Mouse (Mus musculus): ENCODE measurements around the gene Rnf113a2. TPM values are rescaled to one million over a fixed set of nuclear protein-coding genes. Genes with fewer than 3 reads are reported as not detected.

Gene Rnf113a2
- 17.9 and 19.3 TPM in 2 replicates for total RNA-seq (2021)
- long read RNA-seq, transcript Rnf113a2-201 (1 exons, 1,383 nt) = major isoform, 16 of 16 reads
- long read RNA-seq, partial matches to known transcripts = 0 of 16 reads
- long read RNA-seq, other reads (novel, unspliced or antisense) = 0 of 16 reads

GRCm38 (mm10) chr12:84416834-84417604, at the start of gene Rnf113a2:
Rnf113a2 (plus strand) TSS chr12:84417196.
- peak; percentile 84 for DNase-seq

DNA sequence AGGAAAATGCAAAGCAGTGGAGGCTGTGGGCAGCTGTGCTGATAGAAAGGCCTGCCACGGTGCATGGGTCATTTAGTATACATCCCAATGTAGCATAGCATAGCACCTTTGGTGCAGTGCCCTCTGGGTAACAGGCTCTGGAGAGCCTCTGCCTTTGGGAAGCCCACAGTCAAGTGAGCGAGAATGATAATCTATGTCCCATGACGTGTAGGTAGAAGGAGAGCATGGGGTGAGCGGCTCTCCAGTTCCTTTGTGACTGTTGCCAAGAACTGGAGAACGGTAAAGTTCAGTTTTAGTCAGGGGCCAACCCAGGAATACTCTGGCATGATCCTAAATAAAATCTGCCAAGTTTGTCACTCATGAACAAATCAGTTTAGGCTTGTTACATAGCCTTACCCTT, 45.3 kb upstream of the Rnf113a2 start:
- DNase-seq = no peak

GRCm38 (mm10) chr12:84373831-84374481, 43.0 kb upstream of the Rnf113a2 start:
- no peak for DNase-seq

GRCm38 (mm10) chr12:84382369-84382768, 34.6 kb upstream of the Rnf113a2 start:
- DNase-seq = no peak

DNA sequence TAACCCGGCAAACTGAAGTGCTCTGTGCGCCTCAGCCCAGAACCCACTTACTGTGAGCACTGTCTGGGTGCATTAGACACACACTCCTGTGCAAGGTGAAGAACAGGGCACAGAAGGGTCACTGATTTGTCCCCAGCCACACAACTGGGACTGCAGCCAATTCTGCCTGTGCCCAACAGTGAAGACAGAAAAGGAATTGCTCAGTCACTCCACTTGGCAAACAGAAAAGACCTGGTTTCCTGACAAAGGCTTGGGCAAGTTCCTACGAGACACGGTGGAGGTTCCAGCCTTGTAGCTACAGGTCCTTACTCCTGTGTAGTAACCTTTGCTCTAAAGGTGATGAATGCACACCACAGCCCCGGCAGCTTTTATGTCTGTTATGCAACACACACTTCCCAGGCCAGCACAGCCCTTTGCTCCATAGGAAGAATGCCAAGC, 32.3 kb upstream of the Rnf113a2 start:
- DNase-seq = peak; percentile 39

GRCm38 (mm10) chr12:84385408-84385807, 31.6 kb upstream of the Rnf113a2 start:
- no peak for DNase-seq

GRCm38 (mm10) chr12:84388097-84388496, 28.9 kb upstream of the Rnf113a2 start:
- no peak for DNase-seq

DNA sequence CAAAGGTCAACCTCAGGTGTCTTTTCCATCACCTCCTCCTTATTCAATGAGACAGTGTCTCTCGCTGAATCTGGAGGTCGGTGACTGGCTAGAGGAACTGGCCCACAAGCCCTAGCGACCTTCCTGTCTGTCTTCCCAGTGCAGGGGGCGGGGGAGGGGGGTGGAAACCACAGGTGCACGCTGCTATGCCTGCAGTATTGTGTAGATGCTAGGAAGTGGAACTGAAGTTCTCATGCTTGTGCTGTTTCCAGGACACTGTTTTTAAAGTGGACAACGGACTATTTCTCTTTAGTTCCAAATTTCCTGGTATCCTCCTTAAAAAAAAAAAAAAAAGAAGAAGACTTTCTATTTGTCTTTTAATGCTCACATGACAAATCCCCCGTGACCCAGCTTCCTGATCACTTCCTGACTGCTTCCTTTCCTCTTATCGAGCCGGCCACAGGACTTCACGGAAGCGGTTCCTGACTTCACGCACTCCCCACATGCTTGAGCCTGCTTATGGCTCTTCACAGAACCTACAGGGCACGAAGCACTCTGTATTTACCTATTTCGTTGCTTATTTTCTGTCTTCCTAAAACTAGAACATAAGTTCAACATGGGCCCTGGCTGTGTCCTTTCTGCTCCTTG, 28.1 kb upstream of the Rnf113a2 start:
- DNase-seq = no peak

DNA sequence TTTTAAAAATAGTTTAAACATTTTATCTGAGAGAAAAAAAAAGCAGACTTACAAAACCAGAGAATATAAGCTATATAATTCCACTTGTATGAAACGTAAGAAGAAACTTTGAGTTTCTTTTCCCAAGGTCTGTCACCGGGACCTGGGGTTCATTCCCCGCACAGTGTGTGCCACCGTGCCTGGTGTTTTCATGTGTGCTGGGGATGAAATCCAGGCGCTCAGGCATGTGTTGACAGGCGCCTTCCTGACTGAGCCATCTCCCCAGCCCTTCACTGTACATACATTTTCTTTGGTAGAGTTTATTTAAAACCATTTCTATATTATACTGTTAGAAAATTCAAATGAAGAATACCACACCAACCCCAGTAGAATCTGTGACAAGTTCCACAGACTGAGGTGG, 26.7 kb upstream of the Rnf113a2 start:
- no peak for DNase-seq

- no peak for DNase-seq
These were observed 24.3 kb upstream of the Rnf113a2 start for GRCm38 (mm10) chr12:84392681-84393080.

GRCm38 (mm10) chr12:84393847-84394246, 23.1 kb upstream of the Rnf113a2 start:
- no peak for DNase-seq

DNA sequence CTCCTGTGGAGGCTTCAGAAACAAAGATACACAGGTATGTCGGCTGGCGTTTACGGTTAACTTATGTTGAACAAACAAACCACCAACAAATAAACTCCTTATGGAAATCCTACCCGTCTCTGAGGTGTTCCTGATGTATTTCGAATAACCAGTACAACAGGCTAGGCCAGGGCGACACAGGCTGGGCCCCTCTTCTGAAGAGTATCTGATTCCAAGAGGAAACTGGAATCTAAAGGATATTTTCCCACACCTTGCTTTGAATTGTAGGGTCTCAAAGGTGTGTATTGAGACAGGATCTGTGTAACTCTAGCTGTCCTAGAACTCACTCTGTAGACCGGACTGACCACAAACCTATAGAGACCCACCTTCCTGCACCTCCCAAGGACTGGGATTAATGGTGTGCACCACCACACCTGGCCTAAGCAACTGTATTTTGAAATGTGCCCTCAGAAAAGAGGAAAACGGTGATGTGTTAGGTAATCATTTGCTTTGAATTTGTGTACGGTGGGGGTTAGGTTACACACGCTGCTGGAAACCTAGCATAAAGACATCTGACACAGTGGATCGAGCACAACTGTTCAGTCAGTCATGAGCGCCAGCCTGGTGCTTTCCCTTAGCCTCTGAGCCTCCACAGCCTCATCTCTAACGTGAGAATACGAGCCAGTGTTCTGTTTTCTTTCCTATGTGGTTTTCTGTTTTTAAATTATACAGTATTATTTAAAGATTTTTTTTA, 19.9 kb upstream of the Rnf113a2 start:
- no peak for DNase-seq

DNA sequence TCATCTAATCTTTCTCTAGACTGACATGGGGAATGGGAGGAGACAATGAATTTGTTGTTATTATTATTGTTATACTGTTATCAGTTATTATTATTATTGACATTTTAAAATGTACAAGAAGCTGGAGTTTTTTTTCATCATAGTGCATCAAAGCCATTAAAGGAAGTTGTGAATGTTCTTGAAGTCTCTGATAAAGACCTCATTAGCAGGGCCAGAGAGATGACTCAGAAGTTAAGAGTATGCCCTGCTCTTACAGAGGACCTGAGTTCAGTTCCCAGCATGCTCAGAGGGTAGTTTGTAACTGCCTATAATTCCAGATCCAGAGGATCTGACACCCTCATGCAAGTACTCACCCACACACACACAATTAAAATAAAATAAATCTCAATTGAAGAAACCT, 19.3 kb upstream of the Rnf113a2 start:
- no peak for DNase-seq

- DNase-seq = no peak
These were observed 18.4 kb upstream of the Rnf113a2 start for GRCm38 (mm10) chr12:84398629-84399028.

DNA sequence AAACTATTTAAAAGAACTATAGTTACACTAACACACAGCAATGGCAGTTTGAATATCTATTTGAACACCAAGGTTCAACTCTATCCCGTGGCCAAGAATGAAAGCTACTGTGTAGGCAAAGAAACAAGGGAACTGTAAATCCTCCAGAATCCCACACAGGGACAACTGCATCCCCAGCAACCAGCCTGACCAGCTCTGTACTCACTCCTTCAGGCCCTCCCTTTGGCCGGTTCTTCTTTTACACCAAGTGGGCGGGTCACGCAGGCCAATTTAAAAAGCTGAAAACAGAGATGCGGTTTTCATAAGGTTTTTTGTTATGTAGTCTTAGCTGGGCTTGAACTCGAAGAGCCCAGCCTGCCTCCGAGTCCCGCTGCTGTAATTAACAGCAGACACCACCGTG, 17.9 kb upstream of the Rnf113a2 start:
- no peak for DNase-seq

- peak; percentile 7 for DNase-seq
These were observed 17.3 kb upstream of the Rnf113a2 start for GRCm38 (mm10) chr12:84399663-84400062.

DNA sequence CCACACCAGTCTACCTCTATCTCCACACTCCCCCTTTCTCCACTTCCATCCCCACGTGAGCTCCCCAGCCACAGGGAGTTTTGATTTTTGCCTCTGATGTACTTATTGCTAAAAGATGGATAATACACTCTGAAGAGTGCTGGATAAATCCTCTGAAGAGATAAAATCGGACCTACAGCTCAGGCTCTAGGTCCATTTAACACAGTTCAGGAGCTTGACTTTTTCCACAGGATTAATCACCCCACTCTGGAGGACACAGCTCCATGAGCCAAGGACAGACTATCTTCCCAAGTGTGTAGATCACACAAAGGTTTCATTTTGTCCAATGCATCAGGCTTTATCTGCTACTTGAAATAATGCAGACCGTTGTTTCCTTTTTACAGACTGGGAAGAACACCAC, 16.9 kb upstream of the Rnf113a2 start:
- DNase-seq = no peak

DNA sequence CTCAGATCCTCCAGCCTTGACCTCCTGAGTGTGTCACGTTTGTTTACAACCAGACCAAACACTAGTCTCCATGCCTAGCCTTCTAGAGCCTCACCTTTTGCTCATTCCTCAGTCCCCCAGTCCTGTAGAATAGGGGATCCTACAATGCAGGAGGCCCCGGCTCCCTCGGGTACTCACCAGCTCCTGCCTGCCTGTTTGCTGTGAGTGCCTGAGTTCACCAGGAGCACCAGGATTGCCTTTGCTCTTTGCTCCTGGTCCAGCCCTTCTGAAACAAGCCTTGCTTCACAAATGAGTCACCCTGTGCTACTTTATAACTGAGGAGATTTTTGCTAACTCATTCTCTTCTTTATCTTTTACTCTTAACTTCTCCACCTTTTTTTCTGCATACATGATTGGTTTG, 16.3 kb upstream of the Rnf113a2 start:
- DNase-seq = peak; percentile 38

- no peak for DNase-seq
These were observed 14.1 kb upstream of the Rnf113a2 start for GRCm38 (mm10) chr12:84402923-84403322.

- no peak for DNase-seq
These were observed 12.5 kb upstream of the Rnf113a2 start for GRCm38 (mm10) chr12:84404541-84404940.

- no peak for DNase-seq
These were observed 9.7 kb upstream of the Rnf113a2 start for GRCm38 (mm10) chr12:84407259-84407658.

Data from adrenal gland, postnatal 25 days (tissue).